Mouse (Mus musculus) hematopoietic multipotent progenitor cell, adult 10-12 weeks (in vitro differentiated cells): ENCODE results near the gene Bfsp1. TPM values are rescaled to one million over a fixed set of nuclear protein-coding genes. Genes with fewer than 3 reads are reported as not detected.

Experiments
- polyA plus RNA-seq: library from polyadenylated mRNA; stranded (reverse); fragments of >175 nt; gene quantifications from 2 replicates; pipeline ENCODE4 v1.2.3, GENCODE M21; 2012; ENCODE audit warnings: low replicate concordance

Gene Bfsp1
- polyA plus RNA-seq: 0.21 and 0.39 TPM in 2 replicates

GRCm38 (mm10) chr2:143862484-143863231, at the start of gene Bfsp1:
Bfsp1 (minus strand) TSS chr2:143863173.

Other genes starting within 250 kb of the Bfsp1 start
- 1.5 and 9.1 TPM in 2 replicates for gene Dstn, start 52.1 kb upstream of the Bfsp1 start, polyA plus RNA-seq
- gene Rrbp1, start 148.1 kb upstream of the Bfsp1 start, polyA plus RNA-seq: 123 and 189 TPM in 2 replicates
- not detected in 2 replicates for gene Banf2, start 169.9 kb upstream of the Bfsp1 start, polyA plus RNA-seq